Mouse (Mus musculus): ENCODE measurements at regions not wholly inside any gene's neighbourhood (a gene's known extent, or its start where the extent isn't known, plus 50 kb on each side); places are given as distances from the start of the nearest gene placed in this dataset.

- peak in 1 of 2 experiments; percentile 22 for DNase-seq (ENCODE audit: inconsistent age in 2 of 2, low spot score in 1 of 2)
Measured at GRCm38 (mm10) chr12:26796367-26796766, 327.4 kb downstream of the Cmpk2 start.

GRCm38 (mm10) chr12:26789336-26789846 is 320.4 kb downstream of the Cmpk2 start:
- DNase-seq (ENCODE audit: inconsistent age in 2 of 2, low spot score in 1 of 2), result no peak

- no peak for DNase-seq (ENCODE audit: inconsistent age in 2 of 2, low spot score in 1 of 2)
Measured at GRCm38 (mm10) chr12:26785550-26785949, 316.5 kb downstream of the Cmpk2 start.

GRCm38 (mm10) chr12:26784426-26784825 is 315.4 kb downstream of the Cmpk2 start:
- no peak for DNase-seq (ENCODE audit: inconsistent age in 2 of 2, low spot score in 1 of 2)

DNA sequence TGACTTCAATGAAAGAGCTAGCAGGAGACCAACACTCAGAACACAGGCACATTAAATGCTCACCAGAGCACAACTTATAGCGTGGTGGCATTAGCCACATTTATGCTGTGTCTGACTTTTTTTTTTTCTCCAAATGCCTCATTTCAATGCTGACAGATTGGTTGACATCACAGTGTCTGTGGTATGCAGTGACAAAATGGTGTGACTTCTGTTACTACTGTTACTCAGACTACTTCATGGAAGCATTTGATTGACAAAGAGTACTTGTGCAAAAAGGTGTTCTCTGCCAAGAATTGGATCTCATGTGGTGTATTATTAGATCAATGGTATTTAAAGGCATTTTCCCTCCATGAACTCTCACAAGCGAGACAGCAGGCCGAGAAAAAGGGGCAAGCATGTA is 314.8 kb downstream of the Cmpk2 start:
- no peak for DNase-seq (ENCODE audit: inconsistent age in 2 of 2, low spot score in 1 of 2)

- no peak for DNase-seq (ENCODE audit: inconsistent age in 2 of 2, low spot score in 1 of 2)
Measured at GRCm38 (mm10) chr12:26781537-26781936, 312.5 kb downstream of the Cmpk2 start.

- DNase-seq (ENCODE audit: inconsistent age in 2 of 2, low spot score in 1 of 2), result no peak
Measured at GRCm38 (mm10) chr12:26778796-26779195, 309.8 kb downstream of the Cmpk2 start.

GRCm38 (mm10) chr12:26776986-26777385 is 308.0 kb downstream of the Cmpk2 start:
- no peak for DNase-seq (ENCODE audit: inconsistent age in 2 of 2, low spot score in 1 of 2)

DNA sequence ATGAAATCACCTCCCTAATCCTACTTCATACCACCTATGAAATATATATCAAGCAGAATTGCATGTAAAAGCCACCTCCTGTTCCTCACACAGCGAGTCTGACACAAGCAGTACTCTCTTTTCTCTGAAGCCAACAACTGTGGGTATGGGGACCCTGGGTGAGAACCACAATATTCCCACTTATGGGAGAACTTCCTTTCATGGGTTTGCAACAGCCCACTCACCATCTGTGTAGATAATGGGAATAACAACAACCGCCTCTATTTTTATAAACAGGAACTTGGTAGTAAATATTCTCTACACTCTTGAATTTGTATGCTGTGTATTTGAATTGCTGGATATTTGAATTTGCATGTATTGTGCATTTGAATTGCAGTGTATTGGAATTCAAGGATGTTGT is 305.0 kb downstream of the Cmpk2 start:
- DNase-seq (ENCODE audit: inconsistent age in 2 of 2, low spot score in 1 of 2), result no peak

DNA sequence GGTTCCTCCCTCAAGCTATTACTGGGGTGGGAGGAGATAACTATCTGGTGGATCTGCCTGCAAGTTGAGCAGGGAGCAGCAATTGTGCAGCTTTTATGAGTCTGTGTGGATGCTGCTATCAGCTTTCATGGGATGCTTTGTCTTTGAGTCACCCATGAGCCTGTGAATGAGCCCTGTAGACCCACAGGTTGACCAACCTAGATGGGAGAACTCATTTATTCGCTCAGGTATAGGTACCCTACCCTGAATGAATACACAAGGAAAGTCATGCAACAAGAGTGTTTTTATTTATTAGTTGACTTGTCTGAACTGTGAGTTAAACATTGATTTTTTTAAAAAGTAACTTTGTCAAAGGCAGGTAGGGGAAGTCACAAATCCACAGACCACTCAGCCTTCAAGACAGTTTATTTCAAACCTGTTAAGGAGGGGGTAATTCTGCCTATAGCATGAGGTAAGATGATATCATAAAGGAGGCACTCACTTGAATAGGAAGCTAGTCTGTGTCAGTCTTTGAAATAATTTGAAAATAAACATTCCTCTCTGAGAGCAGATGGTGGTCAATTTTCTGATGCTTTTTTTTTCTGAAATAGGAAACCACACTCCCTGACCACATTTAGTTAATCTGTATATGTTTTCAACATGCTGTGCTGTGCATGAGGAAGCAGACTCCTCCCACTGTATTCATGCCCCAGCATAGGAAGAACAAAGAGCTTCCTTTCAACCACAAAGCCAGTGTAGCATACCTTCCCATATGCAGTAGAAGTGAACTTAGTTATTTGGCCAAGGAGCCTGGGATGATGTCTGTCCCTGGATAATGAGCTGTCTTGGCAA is 302.0 kb downstream of the Cmpk2 start:
- no peak for DNase-seq (ENCODE audit: inconsistent age in 2 of 2, low spot score in 1 of 2)

DNA sequence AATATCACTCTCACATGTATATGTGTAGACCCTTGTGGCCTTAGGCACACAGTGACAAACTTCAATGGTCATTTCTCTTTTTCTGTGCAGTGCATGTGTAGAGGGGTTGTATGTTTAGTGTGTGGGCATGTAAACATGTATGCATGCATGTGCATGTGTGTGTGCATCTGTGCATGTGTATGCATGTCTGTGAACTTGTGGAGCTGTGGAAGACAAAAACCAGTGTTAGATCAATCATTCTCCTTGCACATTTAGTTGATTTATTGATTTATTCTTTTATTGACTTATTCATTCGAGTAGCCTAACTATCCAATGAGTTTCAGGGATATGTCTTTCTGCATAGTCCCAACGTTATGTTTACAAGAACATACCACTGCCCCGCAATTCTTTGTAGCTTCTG is 298.5 kb downstream of the Cmpk2 start:
- DNase-seq (ENCODE audit: inconsistent age in 2 of 2, low spot score in 1 of 2), result no peak

- peak; percentile 74 to 86 for DNase-seq (ENCODE audit: inconsistent age in 2 of 2, low spot score in 1 of 2)
Measured at GRCm38 (mm10) chr12:26758657-26759325, 289.8 kb downstream of the Cmpk2 start.

GRCm38 (mm10) chr12:26756284-26756683 is 287.3 kb downstream of the Cmpk2 start:
- DNase-seq (ENCODE audit: inconsistent age in 2 of 2, low spot score in 1 of 2), result no peak

GRCm38 (mm10) chr12:26754611-26755010 is 285.6 kb downstream of the Cmpk2 start:
- no peak for DNase-seq (ENCODE audit: inconsistent age in 2 of 2, low spot score in 1 of 2)

DNA sequence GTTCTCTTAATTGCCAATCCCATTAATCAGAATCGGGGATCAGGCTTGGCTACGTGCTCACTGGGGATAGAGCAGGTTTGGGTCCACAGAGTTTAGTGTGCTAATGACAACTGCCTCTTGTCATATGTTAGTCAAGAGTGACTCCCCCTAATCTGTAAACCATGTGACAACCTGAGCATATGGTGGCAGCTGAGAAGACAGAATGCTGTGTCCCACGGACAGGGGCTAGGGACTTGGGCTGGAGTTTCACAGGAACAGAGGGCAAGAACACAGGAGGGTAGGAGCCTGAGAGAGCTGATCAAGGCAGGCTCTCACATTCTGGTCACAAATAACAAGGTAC is 265.5 kb downstream of the Cmpk2 start:
- no peak for DNase-seq (ENCODE audit: inconsistent age in 2 of 2, low spot score in 1 of 2)

DNA sequence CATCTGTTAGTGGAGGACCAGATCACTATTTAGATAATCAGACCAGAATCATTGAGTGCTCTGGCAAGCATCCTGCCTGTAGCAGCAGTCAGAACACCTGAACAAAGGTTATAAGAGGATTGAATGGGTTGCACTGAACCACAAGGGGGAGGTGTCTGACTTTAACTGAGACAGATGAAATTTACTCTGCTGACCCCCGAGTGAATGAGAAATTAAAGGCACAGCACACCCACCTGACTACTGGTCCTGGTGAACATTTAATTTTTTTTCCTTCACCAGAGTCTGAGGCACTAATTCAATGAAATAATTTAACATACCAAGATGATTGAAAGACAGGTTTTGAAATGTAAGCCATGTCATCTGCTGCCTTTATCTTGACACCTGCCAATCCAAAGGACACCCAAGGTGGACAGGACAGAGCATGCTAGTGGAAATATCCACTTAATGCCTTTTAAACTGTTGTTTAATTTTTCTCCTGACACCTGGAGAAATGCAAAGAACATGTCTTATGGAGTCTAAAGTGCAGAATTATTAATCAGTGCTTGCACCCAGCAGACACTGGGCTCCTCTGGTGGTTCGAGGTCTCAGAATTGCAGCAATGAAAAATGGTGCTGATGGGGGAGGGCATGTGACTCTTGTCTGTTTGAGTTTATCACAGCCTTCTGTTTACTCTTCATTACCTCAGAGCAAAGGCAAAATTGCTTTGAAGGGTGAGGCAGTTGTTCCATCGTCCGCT is 265.0 kb downstream of the Cmpk2 start:
- DNase-seq (ENCODE audit: inconsistent age in 2 of 2, low spot score in 1 of 2), result no peak

- DNase-seq (ENCODE audit: inconsistent age in 2 of 2, low spot score in 1 of 2), result no peak
Measured at GRCm38 (mm10) chr12:26723399-26723798, 254.4 kb downstream of the Cmpk2 start.

GRCm38 (mm10) chr12:26698838-26699237 is 229.8 kb downstream of the Cmpk2 start:
- no peak for DNase-seq (ENCODE audit: inconsistent age in 2 of 2, low spot score in 1 of 2)

DNA sequence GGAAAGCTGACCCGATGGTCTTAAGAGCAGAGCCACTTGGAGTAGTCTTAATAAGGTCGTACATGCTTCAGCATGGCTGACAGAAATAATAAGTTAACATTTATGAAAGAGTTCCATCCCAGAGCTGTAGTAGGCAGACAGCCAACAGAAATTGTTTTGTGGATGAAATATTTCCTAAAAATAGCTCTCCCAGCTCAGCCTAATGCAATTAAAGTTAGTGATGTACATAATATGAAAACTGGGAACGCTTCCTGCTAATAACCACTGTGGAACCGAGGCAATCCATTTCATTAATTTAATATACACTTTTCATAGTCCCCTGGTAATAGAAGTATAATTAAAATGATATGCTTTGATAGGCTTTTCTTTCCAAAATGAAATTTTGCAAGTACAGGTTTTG is 219.0 kb downstream of the Cmpk2 start:
- DNase-seq (ENCODE audit: inconsistent age in 2 of 2, low spot score in 1 of 2), result no peak

DNA sequence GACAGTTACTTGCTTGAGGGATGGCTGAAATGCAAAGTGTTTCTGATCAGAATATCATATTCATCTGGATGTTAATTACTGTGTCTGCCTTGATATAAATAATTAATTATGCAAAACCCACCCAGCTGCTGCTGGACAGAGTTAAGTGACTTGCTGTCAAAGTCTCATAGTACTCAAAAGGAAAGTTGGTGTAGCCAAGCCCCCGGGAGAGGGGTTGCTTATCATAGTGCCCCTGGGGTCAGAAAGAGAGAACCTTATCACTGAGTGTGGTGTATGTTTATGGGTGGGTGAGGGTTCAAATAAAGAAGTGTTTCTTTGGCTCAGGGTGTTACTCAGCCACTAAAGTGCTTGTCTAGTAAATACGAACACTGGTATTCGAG is 211.6 kb downstream of the Cmpk2 start:
- DNase-seq (ENCODE audit: inconsistent age in 2 of 2, low spot score in 1 of 2), result no peak

DNA sequence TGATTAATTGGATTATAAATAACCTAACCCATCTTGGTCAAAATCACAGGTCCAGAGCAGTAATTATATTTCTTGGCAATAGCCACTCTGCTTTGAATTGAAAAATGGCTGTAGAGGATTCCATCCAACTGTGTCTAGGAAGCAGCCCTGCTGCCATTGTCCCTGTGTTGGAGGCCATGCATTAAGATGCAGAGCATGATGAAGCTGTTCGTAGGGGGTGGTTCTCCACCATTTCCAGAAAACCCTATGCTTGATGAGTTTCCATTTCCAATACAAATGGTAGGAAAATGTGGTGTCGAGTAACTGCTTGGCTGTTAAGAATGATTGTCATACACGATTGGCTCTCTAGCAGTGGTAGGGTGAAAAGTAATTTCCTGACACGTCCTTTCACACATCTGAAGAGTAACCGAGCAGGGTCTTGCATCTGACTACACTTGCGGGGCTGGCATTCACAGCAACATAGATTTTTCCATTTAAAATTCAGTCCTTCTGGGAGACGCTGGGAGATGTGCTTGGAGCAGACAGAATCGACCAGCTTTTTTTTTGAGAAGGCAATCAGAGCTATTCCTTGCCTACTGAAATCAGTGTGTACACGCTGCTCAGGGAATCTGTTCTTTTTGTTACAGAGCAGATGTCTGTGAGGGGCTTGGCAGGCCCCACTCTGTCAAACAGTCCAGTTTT is 211.0 kb downstream of the Cmpk2 start:
- no peak for DNase-seq (ENCODE audit: inconsistent age in 2 of 2, low spot score in 1 of 2)

Data from adrenal gland, adult (tissue).